Mouse (Mus musculus) kidney, embryonic 14.5 days (tissue): ENCODE measurements around the gene Emp2. TPM values are rescaled to one million over a fixed set of nuclear protein-coding genes. Genes with fewer than 3 reads are reported as not detected.

Experiments used
- ATAC-seq: fragments of 200-750 bp; cut with Nextera tagmentation; 2 replicates; pipeline ENCODE4 v1.8.0; 2017; ENCODE audit warnings: moderate number of reproducible peaks, mild to moderate bottlenecking, moderate TSS enrichment, moderate library complexity; ENCODE audit not compliant: low FRiP score, low TSS enrichment
- H3K27ac ChIP-seq: fragments of 300-500 bp; sonication (generic); 2 replicates; pipeline ENCODE4 v1.5.1; 2014; ENCODE audit warnings: low read depth, mild to moderate bottlenecking, low read length, moderate library complexity, mixed read lengths
- H3K27me3 ChIP-seq: fragments of 300-500 bp; sonication (generic); 2 replicates; pipeline ENCODE4 v1.6.1; 2014; ENCODE audit warnings: mild to moderate bottlenecking, low read length; ENCODE audit not compliant: control insufficient read depth, insufficient read depth
- H3K36me3 ChIP-seq: fragments of 300-500 bp; sonication (generic); 2 replicates; pipeline ENCODE4 v1.6.1; 2014; ENCODE audit warnings: low read length, mixed read lengths; ENCODE audit not compliant: control insufficient read depth, insufficient read depth
- H3K4me1 ChIP-seq: fragments of 300-500 bp; sonication (generic); 2 replicates; pipeline ENCODE4 v1.6.1; 2014; ENCODE audit warnings: low read length, mixed read lengths; ENCODE audit not compliant: control insufficient read depth, insufficient read depth
- H3K4me2 ChIP-seq: fragments of 300-500 bp; sonication (generic); replicated peaks from 2 replicates; pipeline ENCODE4 v1.6.1; 2014; ENCODE audit warnings: low read depth, mild to moderate bottlenecking, low read length
- H3K4me3 ChIP-seq: fragments of 300-500 bp; sonication (generic); 2 replicates; pipeline ENCODE4 v1.5.1; 2014; ENCODE audit warnings: mild to moderate bottlenecking, low read length
- H3K9ac ChIP-seq: fragments of 300-500 bp; sonication (generic); 2 replicates; pipeline ENCODE4 v1.6.1; 2014; ENCODE audit warnings: low read depth, mild to moderate bottlenecking, low read length, moderate library complexity
- H3K9me3 ChIP-seq: fragments of 300-500 bp; sonication (generic); 2 replicates; pipeline ENCODE4 v1.6.1; 2016; ENCODE audit warnings: low read length; ENCODE audit not compliant: control insufficient read depth
- WGBS: fragments of 180-500 bp; shearing (Covaris S2); extraction: QIAGEN DNeasy Blood & Tissue Kit; methylation state at CpG from one replicate; pipeline ENCODE4 v1.1.7; 2014; 5-methylcytosine and 5-hydroxymethylcytosine counted together
- polyA plus RNA-seq: library from polyadenylated mRNA; unstranded; fragments of >200 nt; fragmentation: Nextera tagmentation; extraction: Ambion mirVana; gene quantifications from 2 replicates; pipeline ENCODE4 v1.2.1, GENCODE M21; 2014

Gene Emp2
- 9.8 and 14.7 TPM in 2 replicates for polyA plus RNA-seq

DNA sequence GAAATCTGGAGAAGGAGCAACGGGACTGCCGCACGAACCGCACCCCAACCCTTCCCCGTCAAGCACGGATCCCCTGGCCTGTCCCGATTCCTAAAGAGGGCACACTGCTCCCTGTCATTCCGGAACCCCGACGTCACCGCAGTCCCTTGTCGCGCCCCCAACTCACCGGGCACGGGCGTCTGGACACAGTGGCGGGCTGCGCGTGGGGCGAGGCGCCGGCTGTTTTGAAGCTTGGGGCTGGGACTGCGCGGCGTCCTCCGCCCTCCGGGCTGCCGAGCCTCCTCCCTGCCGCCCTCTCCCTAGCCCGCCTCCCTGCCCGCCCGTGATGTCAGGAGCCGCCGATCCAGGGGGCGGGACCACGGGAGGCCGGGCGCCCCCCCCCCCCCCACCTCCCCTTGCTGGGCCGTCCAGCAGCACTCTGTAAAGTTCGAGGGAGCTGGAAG lies at the start of gene Emp2:
TSS of gene Emp2 (minus strand) at position 323 of the 443 bp plus-strand sequence.
- Histone ChIP-seq H3K9ac (peak within 1 kb of the TSS; percentile 51), H3K4me2 (peak within 1 kb of the TSS; percentile 72), H3K27ac (no peak within 1 kb of the TSS), H3K36me3 (no peaks in the 10 kb centered on the region), H3K27me3 (0 out of 2 replicates have a peak, but pooled peaks cover 2% of the 10 kb centered on the region), H3K4me3 (peak within 1 kb of the TSS; percentile 43), H3K4me1 (no peaks in the 10 kb centered on the region), H3K9me3 (no peaks in the 10 kb centered on the region)
- ATAC-seq, result peak; percentile 91
- under 1% methylated on average over 22 of the region's 40 CpGs for WGBS

DNA sequence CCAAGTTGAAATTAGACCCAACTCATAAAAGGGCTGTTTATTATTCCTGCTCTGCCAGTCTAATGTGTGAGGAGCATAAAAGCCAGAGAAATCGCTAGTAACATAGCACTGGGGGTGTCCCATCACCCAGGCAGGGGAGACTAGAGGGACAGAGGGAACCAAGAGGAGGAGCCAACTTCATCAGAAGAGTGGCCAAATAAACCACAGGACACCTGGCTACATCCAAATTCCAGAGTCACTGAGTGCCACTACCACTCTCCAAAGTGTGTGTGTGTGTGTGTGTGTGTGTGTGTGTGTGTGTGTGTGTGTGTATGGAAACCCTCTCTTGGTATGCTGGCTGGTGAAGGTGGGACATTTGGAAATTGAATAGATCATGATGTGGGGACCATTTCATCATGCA lies 49.3 kb upstream of the Emp2 start:
- 52% methylated on average over 1 of the region's 1 CpGs for WGBS
- H3K36me3 ChIP-seq, result no peaks in the 10 kb centered on the region
- H3K4me3 ChIP-seq, result no peak overlapping the region
- no peak overlapping the region for H3K4me2 ChIP-seq
- ATAC-seq, result no peak
- H3K9me3 ChIP-seq, result no peaks in the 10 kb centered on the region
- no peak overlapping the region for H3K9ac ChIP-seq
- H3K27ac ChIP-seq, result no peak overlapping the region
- peaks cover 5% of the 10 kb centered on the region for H3K4me1 ChIP-seq
- H3K27me3 ChIP-seq, result no peaks in the 10 kb centered on the region

GRCm38 (mm10) chr16:10359241-10359640 lies 45.5 kb upstream of the Emp2 start:
- 86% methylated on average over 6 of the region's 6 CpGs for WGBS
- H3K4me1 ChIP-seq, result no peaks in the 10 kb centered on the region
- no peaks in the 10 kb centered on the region for H3K27me3 ChIP-seq
- H3K36me3 ChIP-seq, result no peaks in the 10 kb centered on the region
- no peak overlapping the region for H3K4me2 ChIP-seq
- no peak overlapping the region for H3K9ac ChIP-seq
- no peaks in the 10 kb centered on the region for H3K9me3 ChIP-seq
- H3K4me3 ChIP-seq, result no peak overlapping the region
- no peak for ATAC-seq
- no peak overlapping the region for H3K27ac ChIP-seq

DNA sequence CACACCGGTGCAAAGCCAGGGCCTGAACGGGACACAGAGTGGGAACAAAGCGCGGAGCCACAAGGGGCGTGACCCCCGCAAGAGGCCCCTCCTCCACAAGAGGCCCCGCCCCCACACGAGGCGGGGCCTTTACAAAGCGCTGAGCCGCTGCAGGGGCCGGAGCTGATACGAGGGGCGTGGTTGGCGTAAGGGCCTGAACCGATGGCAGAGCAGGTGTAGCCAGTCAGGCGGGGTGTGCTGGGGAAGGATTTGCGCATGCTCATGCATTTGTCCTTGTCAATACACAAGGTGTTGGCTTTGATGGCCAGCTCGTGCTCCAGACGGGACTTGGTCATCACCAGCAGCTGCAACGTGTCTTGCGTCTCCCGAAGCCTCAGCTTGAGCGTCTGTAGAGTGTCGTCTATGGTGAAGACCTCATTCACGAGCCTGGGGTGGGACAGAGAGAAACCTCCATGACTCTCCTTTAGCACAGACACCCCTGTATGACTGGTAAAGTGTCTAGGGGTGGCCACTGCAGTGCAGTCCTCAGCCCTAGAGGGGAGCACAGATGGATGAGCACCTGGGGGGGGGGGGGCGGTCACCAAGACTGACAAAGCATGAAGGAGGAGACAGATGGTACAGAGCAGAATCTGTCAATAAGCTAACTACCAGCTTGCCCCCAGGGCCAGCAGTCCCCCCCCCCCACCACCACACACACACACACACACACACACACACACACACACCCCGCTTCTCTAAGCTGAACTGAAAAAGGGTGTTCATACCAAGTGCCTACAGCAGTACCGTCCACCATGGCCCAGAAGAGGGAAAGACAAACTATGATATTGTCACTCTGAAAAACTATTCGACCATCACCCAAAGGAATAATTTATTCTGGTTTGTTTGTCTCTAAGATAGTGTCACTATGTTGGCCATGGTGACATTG lies 44.5 kb upstream of the Emp2 start:
- Histone ChIP-seq H3K9ac (no peak overlapping the region), H3K27ac (no peak overlapping the region), H3K4me3 (peak overlapping the region; percentile 29), H3K27me3 (no peaks in the 10 kb centered on the region), H3K4me2 (peak overlapping the region; percentile 41), H3K4me1 (no peaks in the 10 kb centered on the region), H3K36me3 (no peaks in the 10 kb centered on the region), H3K9me3 (no peaks in the 10 kb centered on the region)
- 15% methylated on average over 30 of the region's 30 CpGs for WGBS
- ATAC-seq, result peak; percentile 94

DNA sequence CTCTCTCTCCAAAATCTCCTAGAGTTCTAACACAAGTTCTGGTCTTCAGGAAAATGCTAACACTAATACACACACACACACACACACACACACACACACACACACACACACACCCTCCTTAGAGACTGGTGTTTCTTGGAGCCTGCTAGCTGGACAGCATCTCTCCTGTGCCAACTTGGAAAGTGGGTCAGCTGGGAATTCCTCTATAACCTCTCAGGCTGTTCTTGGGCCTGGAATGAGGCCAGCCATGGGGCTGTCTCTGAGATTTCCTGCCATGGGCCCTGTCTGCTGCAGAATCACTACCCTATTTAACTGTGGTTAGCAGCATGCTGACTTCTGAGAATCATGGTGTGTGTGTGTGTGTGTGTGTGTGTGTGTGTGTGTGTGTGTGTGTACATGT lies 41.2 kb upstream of the Emp2 start:
- H3K9me3 ChIP-seq, result no peaks in the 10 kb centered on the region
- H3K27me3 ChIP-seq, result no peaks in the 10 kb centered on the region
- no peaks in the 10 kb centered on the region for H3K4me1 ChIP-seq
- H3K4me3 ChIP-seq, result no peak overlapping the region
- no peaks in the 10 kb centered on the region for H3K36me3 ChIP-seq
- H3K4me2 ChIP-seq, result no peak overlapping the region
- H3K27ac ChIP-seq, result no peak overlapping the region
- no peak overlapping the region for H3K9ac ChIP-seq
- ATAC-seq, result no peak

DNA sequence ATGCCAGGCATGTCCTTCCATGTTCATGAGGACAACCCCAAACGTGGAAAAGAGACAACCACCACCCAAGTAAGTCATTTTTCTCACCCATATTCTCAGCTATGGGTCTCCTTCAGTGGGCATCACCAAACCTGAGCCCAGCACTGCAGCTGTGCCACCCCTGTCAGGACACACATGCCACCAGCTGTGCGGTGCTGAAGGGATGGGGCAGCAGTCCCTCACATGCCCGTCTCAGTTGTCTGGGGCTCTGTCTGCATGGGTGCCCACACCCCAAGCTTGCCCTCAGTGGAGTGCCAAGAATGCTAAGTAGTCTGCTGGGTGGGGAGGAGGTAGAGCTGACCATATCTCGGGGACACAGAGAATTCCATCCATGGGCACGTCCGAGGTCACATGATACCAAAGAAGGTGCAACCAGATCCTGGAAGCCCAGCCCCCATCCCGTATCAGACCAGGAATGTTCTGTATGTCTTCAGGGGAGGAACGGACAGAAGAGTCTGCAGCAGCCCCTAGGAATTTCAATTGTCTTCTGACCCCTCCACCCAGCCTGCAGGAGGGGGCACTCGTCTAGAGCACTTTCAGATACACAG lies 37.4 kb upstream of the Emp2 start:
- Histone ChIP-seq H3K9me3 (no peaks in the 10 kb centered on the region), H3K4me3 (no peak overlapping the region), H3K27ac (no peak overlapping the region), H3K27me3 (no peaks in the 10 kb centered on the region), H3K36me3 (no peaks in the 10 kb centered on the region), H3K4me2 (no peak overlapping the region), H3K4me1 (no peaks in the 10 kb centered on the region), H3K9ac (no peak overlapping the region)
- WGBS, result 58% methylated on average over 9 of the region's 9 CpGs
- ATAC-seq, result no peak

DNA sequence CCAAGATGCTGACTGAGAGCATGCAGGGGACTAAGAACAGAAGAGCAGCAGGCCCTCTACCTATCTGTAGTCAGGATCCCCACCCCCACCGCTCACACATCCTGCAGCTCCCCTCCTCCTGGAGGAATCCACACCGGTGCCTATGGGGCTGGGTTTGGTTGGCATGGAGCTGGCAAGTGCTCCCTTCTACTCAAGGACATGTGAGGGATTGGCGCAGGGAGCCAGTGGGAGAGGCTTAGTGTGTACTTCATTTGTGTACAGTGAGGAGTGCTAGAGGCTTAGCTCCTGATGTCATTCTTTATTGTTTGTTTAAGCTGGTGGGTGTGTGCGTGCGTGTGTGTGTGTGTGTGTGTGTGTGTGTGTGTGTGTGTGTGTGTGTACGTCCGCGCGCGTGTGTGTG lies 36.1 kb upstream of the Emp2 start:
- H3K4me1 ChIP-seq, result no peaks in the 10 kb centered on the region
- H3K4me3 ChIP-seq, result no peak overlapping the region
- H3K27me3 ChIP-seq, result no peaks in the 10 kb centered on the region
- WGBS, result 91% methylated on average over 10 of the region's 10 CpGs
- no peaks in the 10 kb centered on the region for H3K9me3 ChIP-seq
- H3K27ac ChIP-seq, result no peak overlapping the region
- H3K4me2 ChIP-seq, result no peak overlapping the region
- H3K9ac ChIP-seq, result no peak overlapping the region
- ATAC-seq, result no peak
- no peaks in the 10 kb centered on the region for H3K36me3 ChIP-seq

GRCm38 (mm10) chr16:10349436-10349835 lies 35.7 kb upstream of the Emp2 start:
- Histone ChIP-seq H3K36me3 (no peaks in the 10 kb centered on the region), H3K9me3 (no peaks in the 10 kb centered on the region)
- ATAC-seq, result no peak

DNA sequence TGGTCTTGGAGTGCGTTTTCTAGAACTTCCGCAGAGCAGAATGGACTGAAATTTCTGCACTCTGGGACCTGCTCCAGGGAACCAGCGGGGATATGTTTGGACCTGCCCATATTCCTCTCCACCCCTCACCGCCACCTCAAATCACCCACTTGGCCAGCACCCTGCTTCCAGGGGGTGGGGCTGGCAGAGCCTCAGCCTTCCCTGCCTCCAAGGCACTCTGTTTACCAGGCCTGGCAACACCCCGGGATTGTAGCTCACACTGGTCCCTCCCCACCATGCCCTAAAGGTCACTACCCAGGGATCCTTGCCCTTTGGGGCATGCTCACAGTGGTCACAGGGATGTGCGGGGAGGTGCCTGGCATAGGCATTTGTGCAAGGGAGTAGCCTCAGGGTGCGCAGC lies 33.8 kb upstream of the Emp2 start:
- no peaks in the 10 kb centered on the region for H3K4me1 ChIP-seq
- no peak overlapping the region for H3K9ac ChIP-seq
- 94% methylated on average over 7 of the region's 7 CpGs for whole genome bisulfite sequencing
- no peak for ATAC-seq
- H3K27me3 ChIP-seq, result no peaks in the 10 kb centered on the region
- H3K9me3 ChIP-seq, result no peaks in the 10 kb centered on the region
- H3K4me2 ChIP-seq, result no peak overlapping the region
- no peaks in the 10 kb centered on the region for H3K36me3 ChIP-seq
- no peak overlapping the region for H3K27ac ChIP-seq
- H3K4me3 ChIP-seq, result no peak overlapping the region

More at GRCm38 (mm10) chr16:10349436-10349835, 35.7 kb upstream of the Emp2 start:
- H3K4me3 ChIP-seq, result no peak overlapping the region
- H3K4me1 ChIP-seq, result no peaks in the 10 kb centered on the region
- H3K4me2 ChIP-seq, result no peak overlapping the region
- no peaks in the 10 kb centered on the region for H3K27me3 ChIP-seq
- no peak overlapping the region for H3K9ac ChIP-seq
- 77% methylated on average over 5 of the region's 5 CpGs for WGBS
- H3K27ac ChIP-seq, result no peak overlapping the region
